ENCODE assay signal across 26 mouse cellular contexts in genomic region chr6:117245398-117245797, GRCm38 (mm10).
DNase-seq lines count a peak whose midpoint lies in the region; ATAC-seq and TF ChIP-seq lines count a peak whose summit lies in the region.
"Had no signal": no experiment of that assay in that cellular context is flagged by ENCODE, and none has a peak within 500 bp of the region (broad histone marks: within the 10 kb centered on the region; RNA-seq: fewer than 3 reads in every experiment).

No protein-coding gene starts in this region.

- peak overlapping the region; percentile 35; the same call in 1 of the 2 replicates for H3K4me2 ChIP-seq in heart, embryonic 11.5 days
- peak overlapping the region; percentile 26 for H3K4me2 ChIP-seq in heart, embryonic 14.5 days (ENCODE audit: low read length)
- no peak overlapping the region for H3K4me2 ChIP-seq in kidney, postnatal 0 days (ENCODE audit: low read length)
- H3K4me2 ChIP-seq in kidney, embryonic 16.5 days (replicated peaks; ENCODE audit: low read depth, low read length), result no peak overlapping the region
- H3K4me2 ChIP-seq in stomach, embryonic 14.5 days (replicated peaks; ENCODE audit: low read depth, low read length), result no peak overlapping the region
- no peak overlapping the region for H3K4me2 ChIP-seq in stomach, postnatal 0 days (replicated peaks; ENCODE audit: low read depth)
- H3K4me2 ChIP-seq: hindbrain, embryonic 14.5 days had no signal

- TF ChIP-seq EP300 in stomach, postnatal 0 days (optimal IDR thresholded peaks at IDR 0.05), result no peak

- no peaks in the 10 kb centered on the region for H3K36me3 ChIP-seq in heart, embryonic 11.5 days (ENCODE audit: control insufficient read depth, insufficient read depth, low read length)
- no peaks in the 10 kb centered on the region for H3K36me3 ChIP-seq in heart, embryonic 14.5 days (ENCODE audit: control insufficient read depth, insufficient read depth, low read length)
- H3K36me3 ChIP-seq in kidney, postnatal 0 days (ENCODE audit: insufficient read depth, low read length), result no peaks in the 10 kb centered on the region
- no peaks in the 10 kb centered on the region for H3K36me3 ChIP-seq in kidney, embryonic 16.5 days (ENCODE audit: insufficient read depth, low read length)
- no peaks in the 10 kb centered on the region for H3K36me3 ChIP-seq in stomach, embryonic 14.5 days (ENCODE audit: control insufficient read depth, insufficient read depth, low read length)
- no peaks in the 10 kb centered on the region for H3K36me3 ChIP-seq in stomach, postnatal 0 days (ENCODE audit: control insufficient read depth, insufficient read depth, low read length)
- H3K36me3 ChIP-seq: G1E had no signal

- no peak for DNase-seq in heart, postnatal 4 days
- DNase-seq in heart, postnatal 10 days, result no peak
- DNase-seq in kidney, postnatal 0 days (ENCODE audit: low spot score), result peak; percentile 67
- no peak for DNase-seq in stomach, postnatal 0 days (ENCODE audit: low spot score)
- DNase-seq: adrenal gland, postnatal 10 days; adrenal gland, postnatal 36 days; B cell, adult 2 months; cerebellum, adult 18-20 months; cerebellum, adult 9-10 months; cerebellum, postnatal 14 days; forebrain, postnatal 0 days; gastrocnemius, adult 2 months; gastrocnemius, postnatal 14 days; heart, adult 2 months; kidney, adult 18-20 months had no signal

- no peak overlapping the region for H3K9ac ChIP-seq in heart, embryonic 11.5 days (ENCODE audit: low read depth, low read length)
- peak overlapping the region; percentile 25; the same call in 1 of the 2 replicates for H3K9ac ChIP-seq in heart, embryonic 14.5 days (ENCODE audit: low read length)
- H3K9ac ChIP-seq in kidney, postnatal 0 days (ENCODE audit: low read depth, low read length), result no peak overlapping the region
- H3K9ac ChIP-seq in kidney, embryonic 16.5 days (replicated peaks; ENCODE audit: low read length), result no peak overlapping the region
- no peak overlapping the region for H3K9ac ChIP-seq in stomach, embryonic 14.5 days (replicated peaks; ENCODE audit: low read depth, low read length)
- H3K9ac ChIP-seq in stomach, postnatal 0 days (ENCODE audit: low read length), result no peak overlapping the region
- H3K9ac ChIP-seq: forebrain, postnatal 0 days; hindbrain, embryonic 14.5 days had no signal

- H3K27me3 ChIP-seq in heart, embryonic 11.5 days (ENCODE audit: control insufficient read depth, insufficient read depth, low read length), result no peaks in the 10 kb centered on the region
- H3K27me3 ChIP-seq in heart, embryonic 14.5 days (ENCODE audit: control insufficient read depth, insufficient read depth, low read length), result 0 out of 2 replicates have a peak, but pooled peaks cover 5% of the 10 kb centered on the region
- H3K27me3 ChIP-seq in kidney, postnatal 0 days (ENCODE audit: insufficient read depth, low read length), result no peaks in the 10 kb centered on the region
- H3K27me3 ChIP-seq in kidney, embryonic 16.5 days (ENCODE audit: insufficient read depth, low read length), result no peaks in the 10 kb centered on the region
- no peaks in the 10 kb centered on the region for H3K27me3 ChIP-seq in stomach, embryonic 14.5 days (ENCODE audit: control insufficient read depth, insufficient read depth, low read length)
- H3K27me3 ChIP-seq in stomach, postnatal 0 days (ENCODE audit: control insufficient read depth, insufficient read depth, low read length), result no peaks in the 10 kb centered on the region
- H3K27me3 ChIP-seq: Patski had no signal

- H3K27ac ChIP-seq in heart, embryonic 11.5 days (ENCODE audit: low read depth, low read length), result no peak overlapping the region
- peak overlapping the region; percentile 25 to 48; a peak in 2 of 4 replicates for H3K27ac ChIP-seq in heart, embryonic 14.5 days (replicated peaks in 1 of 2; ENCODE audit: control insufficient read depth in 1 of 2, insufficient read depth in 1 of 2, low read depth in 2 of 2, low read length in 2 of 2)
- H3K27ac ChIP-seq in kidney, postnatal 0 days, result no peak overlapping the region
- H3K27ac ChIP-seq in kidney, embryonic 16.5 days (ENCODE audit: low read length), result no peak overlapping the region
- 0 out of 2 replicates have a peak overlapping the region, but pooled peaks have one; percentile 15 for H3K27ac ChIP-seq in stomach, embryonic 14.5 days (ENCODE audit: low read length)
- H3K27ac ChIP-seq in stomach, postnatal 0 days (replicated peaks), result no peak overlapping the region
- H3K27ac ChIP-seq: gastrocnemius, adult 2 months; heart, adult 2 months; hindbrain, embryonic 14.5 days; hindbrain, postnatal 0 days had no signal

- peaks cover 21% of the 10 kb centered on the region for H3K4me1 ChIP-seq in heart, embryonic 11.5 days (ENCODE audit: control insufficient read depth, insufficient read depth, low read length)
- peaks cover 21 to 39% of the 10 kb centered on the region in 2 experiments for H3K4me1 ChIP-seq in heart, embryonic 14.5 days (ENCODE audit: control insufficient read depth in 2 of 2, insufficient read depth in 2 of 2, low read length in 2 of 2)
- H3K4me1 ChIP-seq in kidney, postnatal 0 days (replicated peaks; ENCODE audit: insufficient read depth, low read length), result no peaks in the 10 kb centered on the region
- peaks cover 17% of the 10 kb centered on the region for H3K4me1 ChIP-seq in kidney, embryonic 16.5 days (ENCODE audit: insufficient read depth, low read length)
- peaks cover 13% of the 10 kb centered on the region; the same call in 1 of the 2 replicates for H3K4me1 ChIP-seq in stomach, embryonic 14.5 days (ENCODE audit: control insufficient read depth, insufficient read depth, low read length)
- H3K4me1 ChIP-seq in stomach, postnatal 0 days (replicated peaks; ENCODE audit: control insufficient read depth, insufficient read depth), result no peaks in the 10 kb centered on the region

- H3K4me3 ChIP-seq in heart, embryonic 11.5 days (ENCODE audit: low read depth, low read length), result no peak overlapping the region
- no peak overlapping the region for H3K4me3 ChIP-seq in heart, embryonic 14.5 days (ENCODE audit: control insufficient read depth in 1 of 2, insufficient read depth in 1 of 2, low read depth in 1 of 2, low read length in 2 of 2)
- no peak overlapping the region for H3K4me3 ChIP-seq in kidney, postnatal 0 days (replicated peaks; ENCODE audit: low read depth, low read length)
- no peak overlapping the region for H3K4me3 ChIP-seq in kidney, embryonic 16.5 days (ENCODE audit: low read length)
- no peak overlapping the region for H3K4me3 ChIP-seq in stomach, embryonic 14.5 days (ENCODE audit: low read depth, low read length)
- H3K4me3 ChIP-seq in stomach, postnatal 0 days (ENCODE audit: low read depth, low read length), result no peak overlapping the region
- H3K4me3 ChIP-seq: gastrocnemius, adult 2 months; heart, adult 2 months had no signal

- intact Hi-C loops in heart, postnatal 10 days (cut with DNase I), result no loop called here

- no peak for ATAC-seq in heart, embryonic 11.5 days (replicated peaks; ENCODE audit: insufficient number of reproducible peaks, low FRiP score, low TSS enrichment)
- no peak for ATAC-seq in heart, embryonic 14.5 days (ENCODE audit: insufficient number of reproducible peaks, insufficient read depth, low FRiP score, low read depth)
- ATAC-seq in kidney, postnatal 0 days (replicated peaks; ENCODE audit: low FRiP score, low read depth), result no peak
- no peak for ATAC-seq in kidney, embryonic 16.5 days (ENCODE audit: low FRiP score, low TSS enrichment)
- no peak for ATAC-seq in stomach, embryonic 14.5 days (ENCODE audit: insufficient number of reproducible peaks, insufficient read depth, low FRiP score, low read depth)
- ATAC-seq in stomach, postnatal 0 days (ENCODE audit: low FRiP score, low TSS enrichment), result no peak
- ATAC-seq: forebrain, embryonic 14.5 days; forebrain, postnatal 0 days; hindbrain, postnatal 0 days; inflammation-experienced regulatory T-cells, adult 6 months; intestine, embryonic 16.5 days; Patski had no signal

- H3K9me3 ChIP-seq in heart, embryonic 11.5 days (replicated peaks; ENCODE audit: control insufficient read depth, low read length), result no peaks in the 10 kb centered on the region
- no peaks in the 10 kb centered on the region for H3K9me3 ChIP-seq in heart, embryonic 14.5 days (ENCODE audit: control insufficient read depth, low read length)
- no peaks in the 10 kb centered on the region for H3K9me3 ChIP-seq in kidney, postnatal 0 days (replicated peaks; ENCODE audit: low read length)
- H3K9me3 ChIP-seq in kidney, embryonic 16.5 days (ENCODE audit: low read length), result no peaks in the 10 kb centered on the region
- no peaks in the 10 kb centered on the region for H3K9me3 ChIP-seq in stomach, embryonic 14.5 days (ENCODE audit: control insufficient read depth, low read depth, low read length)
- H3K9me3 ChIP-seq in stomach, postnatal 0 days (ENCODE audit: control insufficient read depth, low read length), result no peaks in the 10 kb centered on the region

- no peak for TF ChIP-seq CTCF in kidney, postnatal 0 days (IDR thresholded peaks at IDR 0.05; ENCODE audit: low read depth)
- no peak for TF ChIP-seq CTCF in stomach, postnatal 0 days (IDR thresholded peaks at IDR 0.05; ENCODE audit: low read depth)

- 70% methylated on average over 5 of the region's 5 CpGs for WGBS in heart, embryonic 11.5 days (ENCODE audit: insufficient replicate concordance)
- WGBS in heart, embryonic 14.5 days, result 57% methylated on average over 5 of the region's 5 CpGs
- WGBS in kidney, postnatal 0 days, result 59% methylated on average over 5 of the region's 5 CpGs
- 51% methylated on average over 5 of the region's 5 CpGs for WGBS in kidney, embryonic 16.5 days
- 58% methylated on average over 5 of the region's 5 CpGs for WGBS in stomach, embryonic 14.5 days
- WGBS in stomach, postnatal 0 days, result 68% methylated on average over 5 of the region's 5 CpGs

Comparison
In these comparisons a context has a peak if more than half of its experiments do, and no peak if none do; other contexts are left out.
1. H3K27ac ChIP-seq: peak in heart, embryonic 14.5 days (2 of 2) and stomach, embryonic 14.5 days (single experiment); none in heart, embryonic 11.5 days (single experiment), kidney, postnatal 0 days (single experiment), kidney, embryonic 16.5 days (single experiment) and stomach, postnatal 0 days (single experiment).
2. H3K4me2 ChIP-seq: peak in heart, embryonic 11.5 days (single experiment) and heart, embryonic 14.5 days (single experiment); none in kidney, postnatal 0 days (single experiment), kidney, embryonic 16.5 days (single experiment), stomach, embryonic 14.5 days (single experiment) and stomach, postnatal 0 days (single experiment).